Mouse (Mus musculus) limb, embryonic 12.5 days (tissue): ENCODE data around the gene Tspan7. TPM values are rescaled to one million over a fixed set of nuclear protein-coding genes. Genes with fewer than 3 reads are reported as not detected.

Experiments
- ATAC-seq: fragments of 200-750 bp; cut with Nextera tagmentation; 2 replicates; pipeline ENCODE4 v1.8.0; 2017; ENCODE audit warnings: low read depth, moderate TSS enrichment; ENCODE audit not compliant: insufficient number of reproducible peaks, insufficient read depth, low FRiP score, low TSS enrichment
- H3K27ac ChIP-seq: fragments of 300-500 bp; sonication (generic); 2 replicates; pipeline ENCODE4 v1.5.1; 2016; ENCODE audit warnings: mild to moderate bottlenecking, moderate library complexity
- H3K27me3 ChIP-seq: fragments of 300-500 bp; sonication (generic); 2 replicates; pipeline ENCODE4 v1.6.1; 2016; ENCODE audit warnings: mild to moderate bottlenecking, moderate library complexity
- H3K36me3 ChIP-seq: fragments of 300-500 bp; sonication (generic); 2 replicates; pipeline ENCODE4 v1.6.1; 2016; ENCODE audit warnings: mild to moderate bottlenecking, moderate library complexity
- H3K4me1 ChIP-seq: fragments of 300-500 bp; sonication (generic); replicated peaks from 2 replicates; pipeline ENCODE4 v1.6.1; 2016
- H3K4me2 ChIP-seq: fragments of 300-500 bp; sonication (generic); 2 replicates; pipeline ENCODE4 v1.6.1; 2016; ENCODE audit warnings: mild to moderate bottlenecking, moderate library complexity
- H3K4me3 ChIP-seq: fragments of 300-500 bp; sonication (generic); replicated peaks from 2 replicates; pipeline ENCODE4 v1.5.1; 2016; ENCODE audit warnings: mild to moderate bottlenecking
- H3K9ac ChIP-seq: fragments of 300-500 bp; sonication (generic); replicated peaks from 2 replicates; pipeline ENCODE4 v1.6.1; 2016; ENCODE audit warnings: mild to moderate bottlenecking, moderate library complexity
- H3K9me3 ChIP-seq: fragments of 300-500 bp; sonication (generic); 2 replicates; pipeline ENCODE4 v1.6.1; 2016; ENCODE audit warnings: mild to moderate bottlenecking, moderate library complexity
- WGBS: fragments of 180-500 bp; shearing (Covaris S2); methylation state at CpG from one replicate; pipeline ENCODE4 v1.1.7; 2016; 5-methylcytosine and 5-hydroxymethylcytosine counted together
- polyA plus RNA-seq: library from polyadenylated mRNA; unstranded; fragments of >200 nt; fragmentation: Nextera tagmentation; extraction: Ambion mirVana; gene quantifications from 2 replicates; pipeline ENCODE4 v1.2.1, GENCODE M21; 2016

Gene Tspan7
- polyA plus RNA-seq = 44.7 and 50.5 TPM in 2 replicates

DNA sequence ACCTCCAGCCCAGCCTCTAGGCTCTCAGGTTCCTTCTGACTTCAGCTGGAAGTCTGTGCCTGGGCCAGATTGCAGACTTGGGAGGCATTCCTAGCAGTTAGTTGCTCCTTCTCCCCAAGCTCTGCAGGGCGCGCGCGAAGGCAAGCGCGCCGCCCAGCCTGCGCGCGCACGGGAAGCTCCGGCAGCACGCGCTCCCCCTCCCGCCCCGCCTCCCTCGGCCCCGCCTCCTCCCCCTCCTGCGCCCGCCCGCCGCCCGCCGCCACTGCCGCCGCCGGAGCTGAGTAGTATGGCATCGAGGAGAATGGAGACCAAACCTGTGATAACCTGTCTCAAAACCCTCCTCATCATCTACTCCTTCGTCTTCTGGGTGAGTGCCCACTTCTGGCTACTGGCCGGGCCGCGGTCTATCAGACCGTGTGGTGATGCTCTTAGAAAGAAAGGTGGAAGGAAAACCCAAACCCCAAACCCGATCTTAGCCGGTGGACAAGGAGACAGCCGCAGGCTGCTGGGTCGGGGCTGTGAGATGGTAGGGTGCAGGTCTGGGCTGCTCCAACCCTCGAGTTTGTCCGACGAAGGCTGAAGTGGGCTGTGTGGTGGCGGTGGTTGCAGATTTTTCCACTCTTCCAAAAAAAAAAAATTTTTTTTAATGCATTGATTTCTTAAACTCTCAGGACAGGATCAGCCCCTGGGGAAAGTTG lies at the start of gene Tspan7:
Gene Tspan7 (plus strand): TSS at position 287 of the 698 bp plus-strand sequence.
- no peaks in the 10 kb centered on the region for H3K9me3 ChIP-seq
- no peak within 1 kb of the TSS for H3K27ac ChIP-seq
- H3K27me3 ChIP-seq = peaks cover 10% of the 10 kb centered on the region
- no peaks in the 10 kb centered on the region for H3K4me1 ChIP-seq
- ATAC-seq = peak; percentile 71; the same call in 1 of the 2 replicates
- H3K4me2 ChIP-seq = peak within 1 kb of the TSS; percentile 63
- H3K4me3 ChIP-seq = peak within 1 kb of the TSS; percentile 47
- 19% methylated on average over 34 of the region's 41 CpGs for WGBS
- no peaks in the 10 kb centered on the region for H3K36me3 ChIP-seq
- H3K9ac ChIP-seq = peak within 1 kb of the TSS; percentile 51

DNA sequence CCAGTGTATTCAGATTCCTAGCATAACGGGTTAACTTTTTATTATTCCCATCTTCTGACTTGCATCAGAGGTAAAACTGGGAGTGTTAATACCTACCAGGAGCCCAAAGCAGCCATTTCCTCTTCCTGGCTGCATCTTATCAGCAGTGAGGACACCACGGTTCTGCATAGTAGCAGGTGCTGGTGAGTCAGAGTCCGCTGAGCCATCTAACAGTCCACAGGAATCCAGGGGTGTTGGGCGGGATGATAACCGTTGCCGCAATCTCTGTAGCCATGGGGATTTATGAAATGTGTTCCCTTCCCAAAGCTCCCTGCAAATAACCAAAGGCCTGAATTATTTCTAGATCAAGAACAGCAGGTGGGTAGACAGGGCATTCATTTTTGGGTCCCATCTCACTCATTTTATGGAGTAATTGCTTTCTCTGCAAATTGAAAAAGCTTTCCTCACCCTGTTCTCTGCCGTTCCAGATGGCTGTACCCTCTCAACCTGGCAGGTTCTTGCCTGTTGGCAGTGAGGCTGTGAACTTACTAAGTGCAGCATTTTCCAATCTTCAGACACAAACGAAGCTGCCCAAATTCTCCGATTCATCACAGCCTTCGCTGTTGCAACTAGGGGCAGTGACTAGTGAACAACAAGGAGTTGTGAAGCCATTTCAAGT lies 35.5 kb upstream of the Tspan7 start:
- H3K4me1 ChIP-seq = no peaks in the 10 kb centered on the region
- no peaks in the 10 kb centered on the region for H3K36me3 ChIP-seq
- no peak overlapping the region for H3K4me2 ChIP-seq
- H3K27me3 ChIP-seq = no peaks in the 10 kb centered on the region
- 83% methylated on average over 10 of the region's 10 CpGs for WGBS
- H3K4me3 ChIP-seq = no peak overlapping the region
- H3K9ac ChIP-seq = no peak overlapping the region
- ATAC-seq = no peak
- no peak overlapping the region for H3K27ac ChIP-seq
- H3K9me3 ChIP-seq = no peaks in the 10 kb centered on the region

DNA sequence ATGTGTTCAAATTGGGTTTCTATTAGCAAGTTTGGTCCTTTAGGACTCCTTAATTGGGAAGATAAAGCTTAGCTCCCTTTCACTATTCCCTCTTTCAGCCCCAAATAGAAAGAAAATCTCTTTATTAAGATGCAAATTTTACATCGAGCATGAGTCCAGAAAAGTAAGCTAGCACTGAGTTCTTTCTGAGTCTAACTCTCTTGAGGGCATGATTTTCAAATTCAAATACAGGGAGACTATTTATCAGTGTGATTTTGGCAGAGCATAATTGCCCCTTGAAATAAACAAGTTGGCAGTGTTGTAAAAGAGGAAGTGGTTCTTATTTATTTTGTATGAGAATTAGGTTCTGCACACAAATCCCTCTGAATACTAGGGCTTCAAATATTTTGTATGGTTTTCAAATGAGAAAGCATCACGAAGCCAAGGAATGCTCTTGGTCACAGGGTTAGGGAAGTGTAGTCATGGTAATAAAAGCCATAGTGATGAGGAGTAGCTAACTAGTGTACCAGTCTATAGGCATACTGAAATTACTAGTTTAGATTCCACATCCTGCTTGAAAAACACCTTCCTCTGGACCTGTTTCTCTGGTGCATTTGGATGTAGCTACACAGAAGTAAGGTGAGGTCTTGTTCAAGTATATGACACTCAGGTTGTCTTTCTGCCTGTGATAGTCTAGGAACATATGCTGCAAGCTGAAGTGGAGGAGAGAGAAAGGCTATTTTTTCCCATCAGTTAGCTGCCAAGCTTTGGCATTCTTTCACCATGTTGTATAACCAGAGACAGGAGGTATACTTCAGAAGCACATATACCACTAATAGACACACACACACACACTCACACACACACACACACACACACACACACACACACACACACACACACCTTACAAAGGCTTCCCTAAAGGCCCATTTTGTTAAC lies 34.6 kb upstream of the Tspan7 start:
- Histone ChIP-seq H3K27me3 (no peaks in the 10 kb centered on the region), H3K36me3 (no peaks in the 10 kb centered on the region), H3K4me1 (no peaks in the 10 kb centered on the region), H3K9ac (no peak overlapping the region), H3K9me3 (no peaks in the 10 kb centered on the region), H3K4me3 (no peak overlapping the region), H3K4me2 (no peak overlapping the region), H3K27ac (no peak overlapping the region)
- no peak for ATAC-seq
- WGBS = 74% methylated on average over 2 of the region's 2 CpGs

DNA sequence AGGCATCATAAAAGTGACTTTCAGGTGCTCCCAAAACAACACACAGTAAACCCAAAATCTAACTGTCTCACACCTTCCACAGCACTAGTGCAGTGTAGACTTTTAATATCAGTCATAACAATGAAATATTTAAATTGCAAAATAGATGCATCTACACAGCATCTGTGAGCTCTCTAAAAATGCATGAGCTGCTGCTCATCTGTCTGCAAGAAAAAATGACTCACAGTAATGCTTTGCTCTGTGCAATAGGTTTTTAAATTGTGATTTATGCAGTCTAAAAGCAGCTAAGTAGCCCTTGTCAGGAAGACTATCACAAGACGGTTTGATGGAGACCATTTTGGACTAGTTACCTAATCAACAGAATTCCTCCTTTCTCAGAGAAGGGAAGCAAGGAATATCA lies 31.2 kb upstream of the Tspan7 start:
- Histone ChIP-seq H3K4me3 (no peak overlapping the region), H3K4me1 (no peaks in the 10 kb centered on the region), H3K4me2 (no peak overlapping the region), H3K9me3 (no peaks in the 10 kb centered on the region), H3K27me3 (no peaks in the 10 kb centered on the region), H3K9ac (no peak overlapping the region), H3K27ac (no peak overlapping the region), H3K36me3 (no peaks in the 10 kb centered on the region)
- ATAC-seq = no peak
- WGBS = 31% methylated on average over 1 of the region's 1 CpGs

DNA sequence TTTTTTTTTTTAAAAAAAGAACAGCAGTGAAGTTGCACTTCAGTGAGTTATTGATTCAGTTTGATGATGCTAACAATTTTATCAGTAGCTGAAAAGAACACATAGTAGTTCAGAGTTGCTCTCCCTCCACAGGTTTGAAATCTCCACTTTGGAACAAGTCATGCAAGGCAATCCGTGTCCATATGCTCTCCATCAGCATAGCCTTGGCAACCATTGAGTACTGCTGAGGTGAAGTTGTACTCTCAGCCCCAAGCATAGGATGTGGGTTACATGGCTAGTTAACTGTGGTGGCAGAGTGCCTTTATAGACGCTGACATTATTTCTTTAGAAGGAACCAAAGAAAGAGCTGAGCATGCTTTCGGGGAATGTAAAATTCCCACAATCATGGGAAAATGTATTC lies 27.7 kb upstream of the Tspan7 start:
- Histone ChIP-seq H3K4me2 (no peak overlapping the region), H3K4me3 (no peak overlapping the region), H3K9me3 (no peaks in the 10 kb centered on the region), H3K4me1 (no peaks in the 10 kb centered on the region), H3K27ac (no peak overlapping the region), H3K9ac (no peak overlapping the region), H3K27me3 (no peaks in the 10 kb centered on the region), H3K36me3 (no peaks in the 10 kb centered on the region)
- ATAC-seq = no peak
- WGBS = 86% methylated on average over 3 of the region's 3 CpGs

DNA sequence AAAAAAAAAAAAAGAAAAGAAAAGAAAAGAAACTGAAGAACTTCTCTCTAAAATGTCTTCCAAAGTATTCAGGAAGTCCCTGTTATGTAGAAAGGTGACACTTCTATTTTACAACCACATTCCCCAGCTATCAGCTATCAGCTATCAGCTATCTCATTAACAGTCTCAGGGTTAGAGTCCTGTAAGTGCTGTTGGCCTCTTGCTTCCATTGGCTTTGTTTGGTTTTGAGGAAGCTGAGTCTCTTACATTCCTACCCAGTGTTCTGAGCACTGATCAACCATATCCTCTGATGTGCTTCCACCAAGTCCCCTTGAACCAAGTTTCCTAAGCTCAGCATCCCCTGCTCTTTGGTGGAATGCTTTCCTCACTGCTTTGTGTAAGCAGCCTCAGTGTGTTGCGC lies 7.9 kb upstream of the Tspan7 start:
- H3K27me3 ChIP-seq = no peaks in the 10 kb centered on the region
- no peak overlapping the region for H3K4me3 ChIP-seq
- H3K9ac ChIP-seq = no peak overlapping the region
- H3K36me3 ChIP-seq = no peaks in the 10 kb centered on the region
- no peak overlapping the region for H3K4me2 ChIP-seq
- H3K9me3 ChIP-seq = no peaks in the 10 kb centered on the region
- WGBS = 94% methylated on average over 1 of the region's 1 CpGs
- H3K4me1 ChIP-seq = no peaks in the 10 kb centered on the region
- ATAC-seq = no peak
- H3K27ac ChIP-seq = no peak overlapping the region

DNA sequence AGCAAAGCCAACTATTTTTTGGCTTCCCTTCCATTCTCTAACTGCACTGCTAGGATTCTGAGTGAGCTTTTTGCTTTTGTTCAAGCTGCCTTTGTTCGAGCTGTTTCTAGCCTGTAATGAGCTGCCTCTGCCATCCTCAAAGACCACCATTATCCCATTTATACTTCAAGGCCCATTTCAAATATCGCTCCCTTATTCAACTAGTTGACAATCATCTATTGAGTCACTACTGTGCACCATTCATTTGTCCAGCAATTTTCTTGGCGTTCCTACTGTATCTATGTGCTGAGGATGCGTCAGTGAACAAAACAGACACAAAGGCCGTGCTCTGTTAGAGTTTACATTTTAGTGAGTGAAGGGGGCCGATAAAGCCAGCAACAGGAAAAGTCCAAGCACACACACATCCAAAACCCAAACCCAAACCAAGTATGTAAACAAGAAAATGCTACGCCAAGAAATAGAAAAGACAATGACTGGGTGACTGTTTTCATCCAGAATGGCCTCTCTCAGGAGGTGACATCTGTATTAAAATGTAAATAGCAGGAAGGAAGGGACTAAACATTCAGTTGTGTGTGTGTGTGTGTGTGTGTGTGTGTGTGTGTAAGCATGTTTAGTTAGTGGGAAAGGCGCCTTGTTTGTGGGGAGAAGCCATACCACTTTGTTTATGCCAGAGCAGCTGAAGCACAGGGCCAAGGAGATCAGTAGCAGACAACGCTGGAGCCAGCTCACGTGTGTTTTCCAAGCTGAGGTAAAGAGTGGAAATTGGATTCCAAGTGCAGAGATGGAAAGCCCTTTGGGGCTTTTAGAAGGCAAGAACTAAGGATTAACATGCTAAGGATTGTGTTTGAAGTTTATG lies 5.7 kb upstream of the Tspan7 start:
- no peak for ATAC-seq

DNA sequence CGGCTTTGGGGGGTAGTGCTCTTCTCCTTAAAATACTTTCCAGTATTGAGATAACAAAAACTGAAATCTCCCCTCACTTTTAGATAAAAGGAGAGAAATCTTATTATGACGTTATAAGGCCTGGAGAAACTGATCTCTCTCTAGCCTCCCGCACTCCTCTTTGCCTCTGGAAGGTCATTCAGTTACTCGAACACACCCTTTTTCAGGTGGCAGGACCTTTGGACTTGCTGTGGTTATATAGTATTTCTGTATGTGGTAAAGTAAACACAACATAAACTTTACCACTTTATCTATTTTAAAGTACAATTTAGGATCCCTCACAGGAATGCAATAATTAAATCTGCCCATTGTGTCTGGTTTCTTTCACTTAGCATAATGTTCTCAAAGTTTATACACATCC lies 5.0 kb upstream of the Tspan7 start:
- Histone ChIP-seq H3K4me2 (no peak overlapping the region), H3K9me3 (no peaks in the 10 kb centered on the region), H3K4me1 (no peaks in the 10 kb centered on the region), H3K27ac (no peak overlapping the region), H3K36me3 (no peaks in the 10 kb centered on the region), H3K9ac (no peak overlapping the region), H3K4me3 (no peak overlapping the region), H3K27me3 (peaks cover 3% of the 10 kb centered on the region; the same call in 1 of the 2 replicates)
- no peak for ATAC-seq
- 90% methylated on average over 4 of the region's 4 CpGs for WGBS

More for the DNA sequence above, 5.7 kb upstream of the Tspan7 start:
- no peak overlapping the region for H3K4me3 ChIP-seq
- no peak overlapping the region for H3K9ac ChIP-seq
- no peaks in the 10 kb centered on the region for H3K36me3 ChIP-seq
- H3K27me3 ChIP-seq = no peaks in the 10 kb centered on the region
- no peak overlapping the region for H3K4me2 ChIP-seq
- WGBS = 85% methylated on average over 10 of the region's 10 CpGs
- H3K9me3 ChIP-seq = no peaks in the 10 kb centered on the region
- no peaks in the 10 kb centered on the region for H3K4me1 ChIP-seq
- no peak overlapping the region for H3K27ac ChIP-seq

DNA sequence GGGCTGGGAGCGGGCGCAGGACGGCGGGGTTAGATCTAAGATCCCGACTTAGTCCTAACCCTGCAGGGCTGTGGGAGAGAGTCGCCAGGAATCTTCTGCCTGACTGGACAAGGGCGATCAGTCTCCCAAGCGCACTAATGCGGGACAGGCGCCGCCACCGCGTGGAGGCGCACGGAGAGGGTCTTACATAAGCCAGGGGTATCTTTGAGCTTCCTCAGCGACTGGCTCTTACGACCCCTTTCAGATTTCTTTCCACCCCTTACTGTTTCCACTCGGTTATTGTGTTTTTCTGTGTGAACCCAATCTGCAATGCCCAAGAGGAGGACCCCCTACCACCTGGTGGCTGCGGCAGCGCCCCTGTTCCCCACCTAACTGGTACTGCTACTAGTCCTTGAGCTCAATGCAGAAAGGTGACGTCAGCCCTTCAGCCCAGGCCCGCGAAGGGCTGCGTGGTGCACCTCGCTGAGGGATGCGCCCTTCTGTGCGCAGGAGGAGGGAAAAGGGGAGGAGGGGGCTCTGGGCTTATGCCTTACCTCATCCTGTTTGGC lies 780 bp downstream of the Tspan7 start:
- Histone ChIP-seq H3K27me3 (peaks cover 10% of the 10 kb centered on the region), H3K4me3 (peak overlapping the region; percentile 47), H3K4me1 (no peaks in the 10 kb centered on the region), H3K36me3 (no peaks in the 10 kb centered on the region), H3K9ac (peak overlapping the region; percentile 51), H3K9me3 (no peaks in the 10 kb centered on the region), H3K27ac (no peak overlapping the region), H3K4me2 (peak overlapping the region; percentile 63)
- WGBS = 14% methylated on average over 27 of the region's 27 CpGs
- ATAC-seq = peak; percentile 78

DNA sequence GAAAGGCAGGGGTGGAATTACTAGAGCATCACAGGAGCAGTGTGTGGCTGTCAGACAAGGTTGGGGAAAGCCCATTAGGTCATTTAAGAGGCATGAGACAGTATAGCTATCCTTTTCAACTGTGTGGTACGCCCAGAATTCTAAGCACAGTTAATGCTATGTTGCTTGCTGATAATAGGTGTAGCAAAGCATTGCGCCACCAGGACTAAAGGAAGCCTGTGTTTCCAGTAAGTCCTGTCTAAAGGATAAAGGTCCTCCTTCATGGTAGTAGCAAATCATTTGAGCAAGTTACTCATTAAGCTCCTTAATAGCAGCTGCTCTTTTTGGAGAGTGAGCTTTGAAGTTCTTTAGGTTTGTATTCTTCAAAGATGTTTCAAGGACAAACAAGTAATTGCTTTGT lies 13.6 kb downstream of the Tspan7 start:
- Histone ChIP-seq H3K4me2 (no peak overlapping the region), H3K27ac (no peak overlapping the region), H3K27me3 (no peaks in the 10 kb centered on the region), H3K9me3 (no peaks in the 10 kb centered on the region), H3K36me3 (no peaks in the 10 kb centered on the region), H3K4me3 (no peak overlapping the region), H3K4me1 (no peaks in the 10 kb centered on the region), H3K9ac (no peak overlapping the region)
- ATAC-seq = no peak
- 88% methylated on average over 2 of the region's 2 CpGs for WGBS
